Mouse (Mus musculus) heart, postnatal 36 days (tissue): ENCODE data around the gene Hnrnpll. TPM values are rescaled to one million over a fixed set of nuclear protein-coding genes. Genes with fewer than 3 reads are reported as not detected.
"Not testable (repeated sequence)": the region's sequence is repeated elsewhere in the genome, so short reads cannot be mapped to it uniquely, and the experiment has no call there.

Source experiments
- DNase-seq, 2 experiments: peaks; one replicate each; pipeline ENCODE4 v3.0.0; 2021 to 2022
- intact Hi-C: fragments of 180-260 bp; cut with DNase I; formaldehyde crosslinking; loops from one replicate; pipeline ENCODE4 v1.15.1; 2025
- total RNA-seq, 2 experiments: library from RNA; stranded (reverse); gene quantifications; 2 replicates each; pipeline ENCODE4 v1.2.3; 2021

Gene Hnrnpll
- total RNA-seq, 2 experiments from 2014 or later, result 21.0 to 24.5 TPM

DNA sequence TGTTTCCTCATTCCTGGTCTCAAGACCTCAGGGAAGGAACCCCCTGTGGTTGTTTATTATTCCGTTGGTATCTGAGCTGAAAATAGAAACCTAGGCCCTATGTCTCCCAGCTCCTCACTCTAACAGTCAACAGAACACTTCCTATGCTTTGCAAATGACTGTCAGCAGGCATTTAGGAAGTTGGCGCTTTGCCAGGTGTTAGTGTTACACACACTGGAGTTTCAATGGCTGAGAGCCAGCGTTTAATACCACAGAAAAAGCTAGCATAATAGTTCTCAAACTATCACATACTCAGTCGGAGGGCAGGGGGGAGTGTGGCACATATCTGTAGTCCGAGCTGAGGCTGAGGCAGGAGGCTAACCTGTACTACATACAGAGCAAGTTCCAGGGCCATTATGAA, 53.3 kb downstream of the Hnrnpll start:
- peak; percentile 25 to 30 for DNase-seq
- intact Hi-C loops, result loop anchor here (5.0 kb wide), 1 partner anchor 112 kb away; the partner anchor contains the start of gene Atl2

- intact Hi-C loops, result loop anchor here (2.0 to 5.0 kb wide), 2 partner anchors 107 to 142 kb away; partner anchors contain the start of gene Atl2
Observed at GRCm38 (mm10) chr17:80004345-80005239, 57.5 kb downstream of the Hnrnpll start.

DNA sequence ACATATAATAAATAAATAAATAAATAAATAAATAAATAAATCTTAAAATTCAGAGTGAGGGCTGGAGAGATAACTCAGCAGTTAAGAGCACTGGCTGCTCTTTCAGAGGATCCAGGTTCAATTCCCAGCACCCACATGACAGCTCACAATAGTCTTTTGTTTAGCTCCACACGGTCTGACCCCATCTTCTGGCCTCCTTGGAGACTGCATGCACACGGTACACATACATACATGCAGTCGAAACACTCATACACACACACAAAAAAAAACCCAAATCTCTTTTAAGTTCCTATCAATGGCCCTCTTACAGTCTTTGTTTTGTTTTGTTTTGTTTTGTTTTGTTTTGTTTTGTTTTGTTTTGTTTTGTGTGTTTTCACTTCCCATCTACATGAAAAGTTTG, 58.3 kb downstream of the Hnrnpll start:
- intact Hi-C loops, result loop anchor here (2.0 kb wide), 1 partner anchor 141 kb away; no protein-coding TSS in a partner anchor
- DNase-seq, result not testable (repeated sequence)

More at GRCm38 (mm10) chr17:80004345-80005239, 57.5 kb downstream of the Hnrnpll start:
- peak; percentile 67 to 78 for DNase-seq

DNA sequence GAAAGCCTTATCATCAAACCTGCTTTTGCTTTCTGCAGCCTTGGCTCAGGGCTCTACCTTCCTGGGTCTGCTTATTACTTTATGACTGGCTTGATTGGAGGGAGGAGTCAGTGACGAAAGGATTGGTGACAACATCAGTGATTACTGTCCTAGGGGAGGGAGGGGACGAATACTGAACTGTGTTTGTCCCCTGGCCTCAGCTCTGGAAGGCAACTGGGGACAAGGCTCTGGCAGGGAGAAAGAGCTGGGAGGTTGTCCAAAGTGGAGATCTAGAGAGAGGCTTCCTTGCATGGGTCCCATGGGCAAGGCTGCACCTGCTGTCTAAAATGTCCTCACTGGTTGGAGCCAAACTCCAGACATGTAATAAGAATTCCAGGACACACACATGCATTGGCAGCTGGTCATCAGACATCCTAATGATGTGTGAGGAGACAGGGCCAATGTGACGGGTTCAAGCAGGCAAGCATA, 59.7 kb downstream of the Hnrnpll start:
- peak; percentile 32 to 42 for DNase-seq
- intact Hi-C loops, result no loop called here

GRCm38 (mm10) chr17:79999631-80000030, 62.5 kb downstream of the Hnrnpll start:
- DNase-seq, result no peak
- intact Hi-C loops, result no loop called here

DNA sequence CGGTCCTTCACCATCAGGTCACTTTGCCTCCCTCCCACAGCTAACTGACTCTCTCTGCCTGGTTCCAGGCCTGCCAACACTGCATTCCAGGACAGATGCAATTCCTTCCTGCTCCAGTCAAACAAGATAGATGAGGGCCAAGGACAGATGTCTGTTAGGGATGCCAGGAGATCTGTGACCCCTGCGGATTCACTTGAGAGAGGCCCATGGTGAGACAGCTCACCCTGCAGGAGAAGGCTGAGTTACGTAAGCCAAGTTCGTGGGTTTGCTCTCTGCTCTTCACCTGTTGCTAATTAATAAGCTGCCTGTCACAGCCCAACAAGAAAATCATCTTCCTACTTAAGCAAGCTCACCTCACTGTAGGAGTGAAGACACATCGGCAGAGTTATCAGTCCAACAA, 63.1 kb downstream of the Hnrnpll start:
- intact Hi-C loops, result no loop called here
- DNase-seq, result peak in 1 of 2 experiments; percentile 15

GRCm38 (mm10) chr17:79995091-79995691, 66.9 kb downstream of the Hnrnpll start:
- peak; percentile 13 to 26 for DNase-seq
- intact Hi-C loops, result no loop called here

GRCm38 (mm10) chr17:79992114-79992513, 70.0 kb downstream of the Hnrnpll start:
- DNase-seq, result no peak
- intact Hi-C loops, result loop anchor here (5.0 kb wide), 1 partner anchor 75 kb away; no protein-coding TSS in a partner anchor

- DNase-seq, result no peak
- intact Hi-C loops, result loop anchor here (5.0 kb wide), 1 partner anchor 74 kb away; no protein-coding TSS in a partner anchor
Observed at GRCm38 (mm10) chr17:79991166-79991958, 70.8 kb downstream of the Hnrnpll start.

DNA sequence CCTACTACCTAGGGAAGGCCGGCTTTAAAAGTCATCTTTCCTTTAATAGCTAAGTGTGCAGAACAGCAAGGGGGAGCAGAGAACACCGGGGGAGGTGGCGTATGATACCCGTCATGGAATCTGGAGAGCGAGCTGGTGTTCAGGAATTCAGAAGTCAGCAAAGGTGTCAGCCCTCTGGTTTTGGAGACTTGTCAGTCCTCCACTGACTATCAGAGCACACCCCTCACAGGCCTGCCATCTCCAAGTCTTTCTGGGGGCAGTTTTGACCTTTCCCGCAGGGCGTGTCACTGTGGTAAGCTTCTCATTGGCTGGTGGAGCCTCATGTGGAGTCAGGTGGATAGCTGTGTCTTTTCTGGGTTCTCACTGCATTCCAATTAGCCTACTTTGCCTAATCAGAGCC, 72.0 kb downstream of the Hnrnpll start:
- intact Hi-C loops, result loop anchor here (5.0 kb wide), 1 partner anchor 73 kb away; no protein-coding TSS in a partner anchor
- DNase-seq, result no peak

- DNase-seq, result no peak
- intact Hi-C loops, result no loop called here
Observed at GRCm38 (mm10) chr17:79984450-79984849, 77.7 kb downstream of the Hnrnpll start.

- intact Hi-C loops, result no loop called here
- DNase-seq, result no peak
Observed at GRCm38 (mm10) chr17:79982955-79983529, 79.1 kb downstream of the Hnrnpll start.

DNA sequence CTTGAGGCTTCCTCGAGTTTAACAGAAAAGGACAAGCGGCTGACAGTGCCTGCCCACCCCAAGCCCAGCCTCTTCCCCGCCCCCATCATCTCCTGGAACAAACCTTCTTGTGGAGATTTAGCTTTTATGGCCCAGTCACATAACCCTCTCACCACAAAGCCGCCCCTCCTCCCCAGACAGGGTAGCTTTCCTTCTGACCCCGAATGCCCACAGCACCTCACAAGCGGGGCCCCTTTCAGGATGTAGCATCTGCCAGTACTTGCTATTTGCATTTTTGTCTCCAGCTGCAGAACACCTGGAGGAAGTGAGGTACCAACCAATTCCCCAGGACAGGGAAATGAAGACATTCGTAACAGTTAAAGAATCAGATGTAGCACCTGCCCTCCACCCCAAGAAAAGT, 79.6 kb downstream of the Hnrnpll start:
- DNase-seq, result no peak
- intact Hi-C loops, result no loop called here

GRCm38 (mm10) chr17:79981758-79982481, 80.2 kb downstream of the Hnrnpll start:
- DNase-seq, result no peak
- intact Hi-C loops, result no loop called here

DNA sequence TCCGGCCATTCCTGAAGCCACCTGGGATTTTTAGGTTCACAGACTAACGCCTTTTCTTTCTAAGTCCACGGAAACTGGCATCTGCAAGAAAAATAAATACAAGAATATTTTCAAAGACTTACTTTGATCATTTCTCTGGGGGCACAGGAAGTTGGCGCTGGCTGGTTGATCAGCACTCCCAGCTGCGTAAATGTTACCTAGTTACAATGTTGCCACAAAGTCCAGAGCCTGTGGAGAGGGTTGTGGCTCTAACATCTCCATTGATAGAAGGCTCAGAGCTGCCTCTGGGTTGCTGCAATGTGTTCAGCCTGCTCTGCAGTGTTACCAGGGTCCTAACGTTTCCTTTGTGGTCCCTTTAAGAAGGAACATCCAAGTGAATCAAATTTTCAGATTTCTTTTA, 80.8 kb downstream of the Hnrnpll start:
- intact Hi-C loops, result no loop called here
- no peak for DNase-seq

DNA sequence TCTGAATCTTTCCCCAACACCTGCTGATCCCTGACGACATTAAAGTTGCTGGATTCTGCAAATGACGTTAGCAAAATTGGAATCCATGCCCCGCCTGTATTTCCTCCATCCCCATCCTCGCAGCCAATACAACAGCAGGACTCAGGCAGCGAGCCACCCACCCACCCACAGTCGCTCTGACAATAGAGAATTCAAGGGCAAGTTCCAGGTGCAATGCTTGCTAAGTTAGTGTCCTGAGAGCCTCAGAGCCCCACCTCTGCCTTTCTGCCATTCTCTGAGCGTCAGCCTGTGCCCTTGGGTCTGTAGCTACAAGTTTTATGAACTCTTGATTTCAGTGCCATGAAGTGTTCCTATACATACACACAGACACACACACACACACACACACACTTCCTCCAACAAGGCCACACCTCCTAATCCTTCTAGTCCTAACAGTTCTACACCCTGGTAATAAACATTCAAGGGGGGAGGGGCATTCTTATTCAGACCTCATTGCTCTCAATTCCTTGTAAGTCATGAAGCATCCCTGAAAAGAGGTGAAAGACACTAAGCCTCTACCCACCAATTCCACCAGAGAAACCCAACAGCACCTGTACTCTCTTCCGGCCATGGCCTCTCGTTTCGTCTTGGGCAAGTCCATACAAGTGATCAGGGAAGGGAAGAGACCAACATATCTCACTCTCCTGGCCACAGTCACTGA, 81.6 kb downstream of the Hnrnpll start:
- intact Hi-C loops, result no loop called here
- DNase-seq, result no peak
